Mouse (Mus musculus) frontal cortex, adult 2 months (tissue): ENCODE measurements around the gene Olfr944. TPM values are rescaled to one million over a fixed set of nuclear protein-coding genes. Genes with fewer than 3 reads are reported as not detected.

Experiments used
- DNase-seq, 2 experiments: peaks; one replicate each; pipeline ENCODE4 v3.0.0; 2022; ENCODE audit warnings: low spot score in 1 of 2; ENCODE audit errors: extremely low spot score in 1 of 2
- polyA plus RNA-seq: library from polyadenylated mRNA; depleted of rRNA; stranded (reverse); fragments of >200 nt; gene quantifications from 2 replicates; pipeline ENCODE4 v1.2.3, GENCODE M21; 2012; rRNA removed

Gene Olfr944
- polyA plus RNA-seq: not detected in 2 replicates

- no peak for DNase-seq
Observed at GRCm38 (mm10) chr9:39201620-39202019, at the start of gene Olfr944. Olfr944 (plus strand) TSS chr9:39201920.

GRCm38 (mm10) chr9:39152401-39152800 is 49.3 kb upstream of the Olfr944 start:
- DNase-seq: no peak

GRCm38 (mm10) chr9:39166004-39166403 is 35.7 kb upstream of the Olfr944 start, which contains the start of gene Olfr943:
Olfr943 (plus strand) TSS chr9:39166304.
- no peak for DNase-seq

- no peak for DNase-seq
Observed at GRCm38 (mm10) chr9:39249894-39250293, 48.2 kb downstream of the Olfr944 start, which contains the start of gene Olfr1537. Olfr1537 (minus strand) TSS chr9:39249994.

Other genes with a start within 250 kb of the Olfr944 start
- gene Olfr933, start 229.6 kb upstream of the Olfr944 start, polyA plus RNA-seq: not detected in 2 replicates
- gene Olfr934, start 213.6 kb upstream of the Olfr944 start, polyA plus RNA-seq: not detected in 2 replicates
- not detected in 2 replicates for gene Olfr935, start 202.2 kb upstream of the Olfr944 start, polyA plus RNA-seq
- gene Olfr146, start 178.5 kb upstream of the Olfr944 start, polyA plus RNA-seq: not detected in 2 replicates
- 0.06 TPM in 1 of 2 replicates, not detected in the other for gene Olfr937, start 137.0 kb upstream of the Olfr944 start, polyA plus RNA-seq
- not detected in 2 replicates for gene Olfr938, start 123.0 kb upstream of the Olfr944 start, polyA plus RNA-seq
- gene Olfr27, start 73.8 kb upstream of the Olfr944 start, polyA plus RNA-seq: not detected in 2 replicates
- gene Olfr943, start 35.6 kb upstream of the Olfr944 start, polyA plus RNA-seq: not detected in 2 replicates
- not detected in 2 replicates for gene Olfr1537, start 48.1 kb downstream of the Olfr944 start, polyA plus RNA-seq
- gene Olfr945, start 74.9 kb downstream of the Olfr944 start, polyA plus RNA-seq: not detected in 2 replicates
- not detected in 2 replicates for gene Olfr948, start 124.1 kb downstream of the Olfr944 start, polyA plus RNA-seq
- gene Olfr951, start 185.5 kb downstream of the Olfr944 start, polyA plus RNA-seq: not detected in 2 replicates
- gene Olfr952, start 225.2 kb downstream of the Olfr944 start, polyA plus RNA-seq: not detected in 2 replicates